Mouse (Mus musculus) megakaryocyte-erythroid progenitor cell, adult 5-6 weeks (primary cell): Measurements from ENCODE around the gene Rbfox3. TPM values are rescaled to one million over a fixed set of nuclear protein-coding genes. Genes with fewer than 3 reads are reported as not detected.

Source experiments
- ATAC-seq: replicated peaks from 2 replicates; pipeline ENCODE4 v1.8.0; 2016; ENCODE audit warnings: mild to moderate bottlenecking, inconsistent platforms; ENCODE audit not compliant: severe bottlenecking, poor library complexity, low FRiP score, low TSS enrichment
- total RNA-seq, 2 experiments: library from RNA; stranded (forward) in 1 of 2; stranded (reverse) in 1 of 2; fragments of 200-1000, 215-1000 nt in 1 of 2; fragments of >200 nt in 1 of 2; fragmentation: Nextera tagmentation in 1 of 2; gene quantifications; 2 replicates each; pipeline ENCODE4 v1.2.3; 2014 to 2017

Gene Rbfox3
- total RNA-seq, 2 experiments from 2014 or later = not detected

DNA sequence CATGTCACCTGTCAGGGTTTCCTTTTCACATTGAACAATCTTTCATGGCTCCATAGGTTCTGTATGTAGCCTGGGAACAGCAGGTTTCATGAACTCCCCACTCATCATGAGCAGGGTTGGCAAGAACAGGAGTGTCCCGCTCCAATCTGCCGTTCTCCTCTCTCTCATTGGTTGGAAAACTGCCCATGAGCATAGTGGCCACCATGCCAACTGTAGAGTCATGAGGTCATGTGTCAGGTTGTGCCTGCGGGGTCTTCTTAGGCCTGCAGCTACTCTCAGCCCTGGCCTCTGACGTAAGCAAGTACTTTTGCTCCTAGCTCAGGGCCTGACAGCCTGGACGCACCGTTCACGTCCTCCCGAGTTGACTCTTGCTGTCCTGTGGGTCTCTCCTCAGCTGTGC lies 221.1 kb downstream of the Rbfox3 start:
- no peak for ATAC-seq

- ATAC-seq = no peak
Observed at GRCm38 (mm10) chr11:118685397-118685796, 226.0 kb downstream of the Rbfox3 start.

DNA sequence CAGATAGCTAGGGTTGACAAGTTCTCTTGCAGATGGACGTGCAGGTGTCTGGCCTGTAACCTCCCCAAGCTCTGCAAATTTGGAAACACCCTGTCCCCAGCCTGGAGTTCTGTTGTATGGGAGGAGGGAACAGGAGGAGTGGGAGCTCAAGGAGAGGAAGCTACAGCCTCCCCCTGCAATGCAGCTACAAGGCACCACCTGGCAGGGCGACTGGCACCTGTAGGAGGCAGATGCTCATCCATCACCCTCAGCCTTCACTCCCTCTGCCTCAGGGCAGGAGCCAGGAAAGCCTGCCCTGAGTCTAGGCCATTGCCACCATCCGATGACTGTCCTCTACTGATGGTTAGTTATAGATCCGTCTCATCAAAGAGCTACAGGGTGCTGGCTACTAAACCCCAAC lies 226.7 kb downstream of the Rbfox3 start:
- ATAC-seq = no peak

DNA sequence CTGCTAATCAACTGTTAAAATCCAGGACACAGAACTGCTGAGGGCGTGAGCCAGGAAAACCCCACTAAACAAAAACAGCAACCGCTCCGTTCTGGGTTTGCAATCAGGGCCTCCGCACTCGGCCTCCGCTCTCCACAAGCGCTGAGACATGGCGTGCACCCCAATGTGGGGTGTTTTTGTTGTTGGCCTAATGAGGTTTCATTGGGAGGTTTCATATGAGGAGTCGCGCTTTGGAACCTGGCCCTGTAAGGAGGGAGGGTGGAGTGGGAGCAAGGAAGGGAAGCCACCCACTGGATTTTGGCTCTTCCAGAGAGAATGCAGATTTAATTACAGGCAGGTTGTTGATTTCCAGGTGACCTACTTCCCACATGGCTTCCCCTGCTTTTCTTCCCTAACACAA lies 230.7 kb downstream of the Rbfox3 start:
- no peak for ATAC-seq

DNA sequence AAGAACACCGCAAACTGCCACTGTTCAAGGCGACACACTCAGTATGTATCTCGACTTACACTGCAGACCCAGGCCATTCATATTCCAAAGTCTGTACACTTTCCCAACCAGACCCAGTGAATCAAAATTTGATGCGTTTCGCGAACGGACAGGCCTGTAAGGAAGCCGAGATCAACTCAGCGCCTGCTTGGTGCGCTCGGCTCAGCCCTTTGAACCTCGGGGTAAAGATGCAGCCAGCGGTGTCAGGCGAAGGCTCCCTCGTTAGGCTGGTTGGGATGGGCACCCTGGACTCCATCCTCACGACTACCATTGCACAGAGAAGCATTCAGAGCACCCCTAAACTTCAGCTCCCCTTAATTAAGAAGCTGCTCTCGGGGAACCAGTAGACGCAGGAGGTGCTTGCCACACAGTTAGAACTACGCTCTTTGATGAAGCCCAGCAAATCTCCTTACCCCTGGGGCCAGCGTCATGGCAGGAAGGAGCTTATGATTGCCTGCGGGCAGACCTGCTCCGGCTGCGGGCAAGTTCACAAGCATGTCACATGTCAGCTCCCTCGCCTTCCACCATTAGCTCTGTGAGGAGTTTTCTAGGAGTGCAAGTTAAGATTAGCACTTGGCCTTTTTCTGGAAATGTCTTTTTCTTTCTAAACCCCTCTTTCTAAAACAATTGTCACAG lies 231.5 kb downstream of the Rbfox3 start:
- no peak for ATAC-seq

DNA sequence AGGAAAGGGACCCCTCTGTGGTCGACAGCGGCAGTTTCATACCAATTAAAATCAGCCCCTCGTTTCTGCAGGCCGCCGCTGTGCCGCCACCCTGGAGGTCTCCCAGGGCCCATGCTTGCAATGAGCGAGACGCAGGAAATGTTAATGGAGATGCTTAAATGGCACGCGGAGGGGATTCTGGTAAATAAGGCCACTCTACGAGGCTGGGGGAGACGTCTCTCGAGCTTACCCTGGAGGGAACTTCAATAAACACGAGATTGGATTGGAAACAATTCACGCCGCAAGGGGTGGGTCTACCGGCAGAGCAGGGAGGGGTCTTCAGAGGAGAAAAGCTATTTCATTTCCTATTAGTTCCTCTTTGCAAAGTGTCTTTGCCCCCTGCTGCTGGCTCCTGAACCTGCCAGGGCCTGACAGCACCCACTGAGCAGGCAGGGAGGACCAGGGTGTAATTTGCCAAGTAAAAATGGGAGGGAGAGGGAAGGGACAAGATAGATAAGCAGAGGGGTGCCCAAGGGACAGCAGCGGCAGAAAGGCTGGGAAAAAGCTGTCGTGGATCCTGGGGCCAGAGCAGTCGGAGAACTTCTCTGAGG lies 232.8 kb downstream of the Rbfox3 start:
- no peak for ATAC-seq

DNA sequence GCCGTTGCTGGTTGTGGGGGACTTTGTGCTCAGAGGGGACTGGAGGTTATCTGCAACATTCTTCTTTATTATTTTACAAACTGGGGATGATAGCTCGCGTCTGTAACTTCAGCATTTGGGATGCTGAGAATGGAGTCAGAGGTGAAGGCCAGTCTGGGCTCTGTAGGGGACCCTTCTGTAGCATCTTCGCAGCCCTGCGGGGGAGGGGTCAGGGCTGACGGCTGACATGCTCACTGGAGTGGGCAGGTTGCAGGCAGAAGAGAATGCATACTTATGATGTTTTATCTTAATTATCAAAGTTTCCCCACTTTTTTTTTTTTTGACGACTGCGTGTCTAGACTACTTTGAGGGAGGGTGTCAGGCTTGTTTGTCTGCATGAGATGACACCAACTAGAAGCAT lies 234.1 kb downstream of the Rbfox3 start:
- no peak for ATAC-seq

DNA sequence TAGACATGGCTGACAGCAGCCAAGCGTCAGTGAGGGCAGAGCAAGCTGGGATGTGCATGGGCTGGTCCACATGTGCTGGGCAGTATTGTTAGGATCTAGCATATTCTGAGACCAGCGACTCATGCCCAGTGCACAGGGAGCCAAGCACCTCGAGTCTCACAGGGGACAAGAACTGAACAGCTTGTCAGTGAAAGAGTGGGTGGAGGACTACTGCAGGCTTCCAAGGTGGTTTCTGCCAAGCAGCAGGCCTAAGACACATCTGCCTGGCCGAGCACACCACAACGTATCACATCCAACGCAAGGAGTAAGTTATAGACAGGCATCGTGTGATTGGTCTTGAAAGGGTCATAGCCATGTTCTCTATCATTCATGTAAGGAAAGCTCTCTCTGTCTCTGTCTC lies 235.0 kb downstream of the Rbfox3 start:
- no peak for ATAC-seq

DNA sequence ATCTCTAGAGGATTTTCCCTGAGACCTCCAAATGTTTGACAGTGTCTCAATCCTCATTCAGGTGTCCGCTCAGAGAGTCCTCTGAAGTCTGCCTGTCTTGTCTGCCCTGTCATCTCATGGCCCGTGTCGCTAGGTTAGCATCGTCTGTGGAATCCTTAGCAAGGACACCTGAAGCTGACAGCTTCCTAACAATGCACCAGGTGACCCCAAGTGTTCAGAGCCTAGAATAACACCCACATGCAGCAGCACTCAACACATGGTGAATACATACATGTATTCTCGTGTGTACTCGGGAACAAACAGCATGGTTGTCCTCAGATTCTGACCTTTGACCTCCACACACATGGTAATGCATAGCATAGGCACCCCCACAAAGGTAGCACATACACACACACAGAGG lies 239.4 kb downstream of the Rbfox3 start:
- ATAC-seq = no peak

GRCm38 (mm10) chr11:118671216-118671615 lies 240.2 kb downstream of the Rbfox3 start:
- ATAC-seq = no peak

GRCm38 (mm10) chr11:118669820-118670219 lies 241.6 kb downstream of the Rbfox3 start:
- ATAC-seq = no peak

- no peak for ATAC-seq
Observed at GRCm38 (mm10) chr11:118668351-118668750, 243.0 kb downstream of the Rbfox3 start.

DNA sequence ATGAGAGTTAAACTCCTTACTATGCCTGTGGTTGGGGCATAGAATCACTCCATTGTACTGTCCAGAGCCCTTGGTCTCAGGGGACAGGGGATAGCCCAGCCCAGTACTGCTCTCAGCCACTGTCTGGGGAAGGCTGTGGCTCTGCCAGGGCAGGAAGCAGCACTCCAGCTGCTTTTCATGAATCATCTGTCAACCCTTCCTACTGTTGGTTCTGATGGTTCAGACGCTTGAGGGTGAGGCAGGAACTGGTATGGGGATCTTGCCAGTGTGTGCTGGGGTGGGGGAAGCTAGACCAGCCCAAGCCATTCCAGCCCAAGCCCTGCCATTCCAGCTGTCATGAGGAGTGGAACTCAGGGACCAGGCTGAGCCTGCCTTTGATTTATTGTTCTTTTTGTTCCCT lies 243.5 kb downstream of the Rbfox3 start:
- no peak for ATAC-seq

GRCm38 (mm10) chr11:118666172-118666571 lies 245.2 kb downstream of the Rbfox3 start:
- no peak for ATAC-seq

DNA sequence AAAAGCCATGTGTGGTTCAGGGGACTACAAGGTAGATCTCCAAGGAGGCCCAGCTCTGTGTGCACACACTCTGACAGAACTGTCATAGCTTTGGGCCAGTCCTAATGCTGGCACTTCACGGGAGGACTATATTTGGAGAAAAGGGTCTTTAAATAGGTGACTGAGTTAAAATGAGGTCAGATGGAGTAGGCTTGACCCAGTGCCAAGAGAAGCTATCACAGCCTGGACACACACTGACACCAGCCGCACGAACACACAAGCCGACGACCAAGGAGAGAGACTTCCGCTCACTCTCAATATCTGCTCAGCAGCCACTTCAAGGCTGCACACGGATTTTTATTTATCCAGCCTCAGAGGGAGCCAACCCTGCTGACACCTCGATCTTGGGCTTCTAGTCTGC lies 248.1 kb downstream of the Rbfox3 start:
- no peak for ATAC-seq

- ATAC-seq = peak; percentile 70
Observed at GRCm38 (mm10) chr11:118659305-118659704, 252.1 kb downstream of the Rbfox3 start.

GRCm38 (mm10) chr11:118655833-118656232 lies 255.6 kb downstream of the Rbfox3 start:
- no peak for ATAC-seq

GRCm38 (mm10) chr11:118653521-118654318 lies 257.7 kb downstream of the Rbfox3 start:
- no peak for ATAC-seq

DNA sequence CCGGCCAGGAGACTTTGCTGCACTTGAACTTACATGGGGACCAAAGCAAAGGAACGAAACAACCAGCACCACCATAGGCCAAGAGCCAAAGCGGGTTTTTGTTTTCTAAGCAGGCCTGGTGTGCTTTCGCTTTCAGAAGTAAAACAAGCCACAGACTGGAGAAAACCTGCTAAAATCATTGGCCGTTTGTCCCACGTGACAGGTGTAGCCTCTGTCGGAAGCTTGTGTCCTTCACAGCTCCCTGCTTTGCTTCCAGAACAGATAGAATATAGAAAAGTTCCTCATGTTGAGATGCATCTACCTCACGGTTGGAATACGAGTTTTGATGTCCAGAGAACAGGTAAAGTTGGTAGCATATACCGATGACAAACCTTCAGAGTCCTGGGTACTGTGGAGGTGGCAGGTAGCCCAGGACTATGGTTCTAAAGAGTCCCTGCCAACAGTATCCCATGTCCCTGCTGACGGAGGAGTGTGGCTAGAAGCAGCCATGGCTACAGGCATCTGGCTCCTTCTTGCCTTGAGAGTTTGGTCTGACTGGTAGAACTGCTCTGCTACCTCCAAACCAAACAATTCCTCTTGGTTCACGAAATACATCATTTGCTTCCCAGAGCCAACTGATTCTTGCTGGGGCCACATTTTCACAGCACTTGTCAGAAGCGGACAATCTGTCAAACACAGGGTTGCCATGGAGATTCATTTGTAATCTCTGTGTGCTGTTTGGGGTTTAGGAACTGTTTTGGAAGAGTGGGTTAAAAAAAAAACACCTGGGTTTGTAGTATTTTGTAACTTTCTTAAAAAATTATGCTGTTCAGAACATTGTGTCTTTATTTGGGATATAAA lies 258.8 kb downstream of the Rbfox3 start:
- ATAC-seq = no peak

DNA sequence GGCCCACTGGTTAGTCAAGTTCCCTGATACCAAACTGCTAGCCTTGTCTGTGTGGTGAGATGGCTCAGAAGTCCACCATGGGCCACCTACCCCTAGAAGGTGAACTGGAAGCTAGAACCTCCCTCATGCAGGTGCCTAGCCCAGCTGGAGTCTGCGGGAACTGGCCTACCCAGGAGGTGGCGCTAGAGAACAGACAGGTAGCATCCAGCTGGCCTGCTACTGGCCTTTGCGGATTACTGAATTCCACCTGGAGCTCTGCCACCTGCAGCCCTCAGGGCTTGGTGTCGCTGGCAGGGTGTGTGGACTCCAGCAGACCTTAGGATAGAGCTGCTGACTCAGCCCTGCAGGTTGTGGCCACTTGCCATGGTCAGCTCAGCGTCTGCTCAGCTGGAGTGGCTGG lies 263.0 kb downstream of the Rbfox3 start:
- no peak for ATAC-seq
